Mouse (Mus musculus) embryonic facial prominence, embryonic 12.5 days (tissue): Measurements from ENCODE around the gene Gm10260. TPM values are rescaled to one million over a fixed set of nuclear protein-coding genes. Genes with fewer than 3 reads are reported as not detected.

Experiments used
- ATAC-seq: fragments of 200-750 bp; cut with Nextera tagmentation; 2 replicates; pipeline ENCODE4 v1.8.0; 2017; ENCODE audit not compliant: insufficient number of reproducible peaks, insufficient read depth, low FRiP score, low TSS enrichment
- H3K27ac ChIP-seq: fragments of 300-500 bp; sonication (generic); 2 replicates; pipeline ENCODE4 v1.5.1; 2016; ENCODE audit warnings: mild to moderate bottlenecking
- H3K27me3 ChIP-seq: fragments of 300-500 bp; sonication (generic); 2 replicates; pipeline ENCODE4 v1.6.1; 2016; ENCODE audit warnings: mild to moderate bottlenecking, moderate library complexity
- H3K36me3 ChIP-seq: fragments of 300-500 bp; sonication (generic); 2 replicates; pipeline ENCODE4 v1.6.1; 2016; ENCODE audit warnings: mild to moderate bottlenecking
- H3K4me1 ChIP-seq: fragments of 300-500 bp; sonication (generic); 2 replicates; pipeline ENCODE4 v1.6.1; 2016
- H3K4me2 ChIP-seq: fragments of 300-500 bp; sonication (generic); replicated peaks from 2 replicates; pipeline ENCODE4 v1.6.1; 2016; ENCODE audit warnings: mild to moderate bottlenecking, moderate library complexity
- H3K4me3 ChIP-seq: fragments of 300-500 bp; sonication (generic); 2 replicates; pipeline ENCODE4 v1.5.1; 2016; ENCODE audit warnings: mild to moderate bottlenecking
- H3K9ac ChIP-seq: fragments of 300-500 bp; sonication (generic); 2 replicates; pipeline ENCODE4 v1.6.1; 2016; ENCODE audit warnings: mild to moderate bottlenecking, moderate library complexity
- H3K9me3 ChIP-seq: fragments of 300-500 bp; sonication (generic); 2 replicates; pipeline ENCODE4 v1.6.1; 2016; ENCODE audit warnings: mild to moderate bottlenecking, moderate library complexity
- WGBS: fragments of 180-500 bp; shearing (Covaris S2); methylation state at CpG from one replicate; pipeline ENCODE4 v1.1.7; 2016; 5-methylcytosine and 5-hydroxymethylcytosine counted together
- polyA plus RNA-seq: library from polyadenylated mRNA; unstranded; fragments of >200 nt; fragmentation: Nextera tagmentation; extraction: Ambion mirVana; gene quantifications from 2 replicates; pipeline ENCODE4 v1.2.1, GENCODE M21; 2016

Gene Gm10260
- polyA plus RNA-seq, 1 experiment from 2014 or later = 3.0 TPM

- ATAC-seq = no peak
- Histone ChIP-seq H3K27ac (no peak overlapping the region), H3K9me3 (no peaks in the 10 kb centered on the region), H3K27me3 (no peaks in the 10 kb centered on the region), H3K4me1 (peaks cover 10% of the 10 kb centered on the region), H3K9ac (no peak overlapping the region), H3K4me2 (no peak overlapping the region), H3K36me3 (no peaks in the 10 kb centered on the region), H3K4me3 (no peak overlapping the region)
- WGBS = 79% methylated on average over 7 of the region's 7 CpGs
Measured at GRCm38 (mm10) chr13:97768046-97768682, 7.7 kb upstream of the Gm10260 start.

- no peaks in the 10 kb centered on the region for H3K27me3 ChIP-seq
- H3K4me2 ChIP-seq = no peak overlapping the region
- peaks cover 10% of the 10 kb centered on the region for H3K4me1 ChIP-seq
- ATAC-seq = no peak
- no peak overlapping the region for H3K9ac ChIP-seq
- WGBS = 87% methylated on average over 3 of the region's 3 CpGs
- H3K9me3 ChIP-seq = no peaks in the 10 kb centered on the region
- no peak overlapping the region for H3K27ac ChIP-seq
- H3K36me3 ChIP-seq = no peaks in the 10 kb centered on the region
- no peak overlapping the region for H3K4me3 ChIP-seq
Measured at GRCm38 (mm10) chr13:97766600-97766999, 6.2 kb upstream of the Gm10260 start.

- no peak overlapping the region for H3K4me2 ChIP-seq
- no peak overlapping the region for H3K27ac ChIP-seq
- peaks cover 10% of the 10 kb centered on the region for H3K4me1 ChIP-seq
- H3K9me3 ChIP-seq = no peaks in the 10 kb centered on the region
- no peak overlapping the region for H3K4me3 ChIP-seq
- WGBS = 86% methylated on average over 2 of the region's 2 CpGs
- no peaks in the 10 kb centered on the region for H3K36me3 ChIP-seq
- no peak overlapping the region for H3K9ac ChIP-seq
- no peaks in the 10 kb centered on the region for H3K27me3 ChIP-seq
- ATAC-seq = no peak
Measured at GRCm38 (mm10) chr13:97765913-97766312, 5.5 kb upstream of the Gm10260 start.

GRCm38 (mm10) chr13:97764067-97764466, 3.6 kb upstream of the Gm10260 start:
- Histone ChIP-seq H3K27ac (0 out of 2 replicates have a peak overlapping the region, but pooled peaks have one; percentile 47), H3K36me3 (no peaks in the 10 kb centered on the region), H3K4me3 (no peak overlapping the region), H3K4me2 (no peak overlapping the region), H3K9ac (no peak overlapping the region), H3K9me3 (no peaks in the 10 kb centered on the region), H3K27me3 (no peaks in the 10 kb centered on the region), H3K4me1 (peaks cover 7% of the 10 kb centered on the region)
- no peak for ATAC-seq
- 70% methylated on average over 7 of the region's 7 CpGs for WGBS

GRCm38 (mm10) chr13:97763436-97763835, 3.0 kb upstream of the Gm10260 start:
- H3K4me3 ChIP-seq = no peak overlapping the region
- H3K4me1 ChIP-seq = peaks cover 7% of the 10 kb centered on the region
- 0 out of 2 replicates have a peak overlapping the region, but pooled peaks have one; percentile 47 for H3K27ac ChIP-seq
- no peak overlapping the region for H3K4me2 ChIP-seq
- no peaks in the 10 kb centered on the region for H3K9me3 ChIP-seq
- no peaks in the 10 kb centered on the region for H3K36me3 ChIP-seq
- no peak overlapping the region for H3K9ac ChIP-seq
- whole genome bisulfite sequencing = 53% methylated on average over 6 of the region's 6 CpGs
- no peaks in the 10 kb centered on the region for H3K27me3 ChIP-seq
- ATAC-seq = no peak

GRCm38 (mm10) chr13:97762121-97762520, 1.7 kb upstream of the Gm10260 start:
- no peak overlapping the region for H3K27ac ChIP-seq
- no peak overlapping the region for H3K4me3 ChIP-seq
- H3K9ac ChIP-seq = no peak overlapping the region
- 90% methylated on average over 8 of the region's 8 CpGs for WGBS
- H3K36me3 ChIP-seq = no peaks in the 10 kb centered on the region
- H3K4me2 ChIP-seq = no peak overlapping the region
- no peaks in the 10 kb centered on the region for H3K27me3 ChIP-seq
- H3K9me3 ChIP-seq = no peaks in the 10 kb centered on the region
- H3K4me1 ChIP-seq = peaks cover 7% of the 10 kb centered on the region
- no peak for ATAC-seq

- H3K27me3 ChIP-seq = no peaks in the 10 kb centered on the region
- WGBS = 59% methylated on average over 4 of the region's 4 CpGs
- H3K36me3 ChIP-seq = no peaks in the 10 kb centered on the region
- ATAC-seq = no peak
- H3K4me3 ChIP-seq = no peak overlapping the region
- H3K27ac ChIP-seq = no peak overlapping the region
- no peaks in the 10 kb centered on the region for H3K4me1 ChIP-seq
- H3K9ac ChIP-seq = no peak overlapping the region
- H3K9me3 ChIP-seq = no peaks in the 10 kb centered on the region
- H3K4me2 ChIP-seq = no peak overlapping the region
Measured at GRCm38 (mm10) chr13:97757033-97757432, 3.4 kb downstream of the Gm10260 start.

- Histone ChIP-seq H3K4me1 (no peaks in the 10 kb centered on the region), H3K4me2 (no peak overlapping the region), H3K9me3 (no peaks in the 10 kb centered on the region), H3K27ac (no peak overlapping the region), H3K9ac (no peak overlapping the region), H3K36me3 (no peaks in the 10 kb centered on the region), H3K27me3 (no peaks in the 10 kb centered on the region), H3K4me3 (no peak overlapping the region)
- WGBS = 86% methylated on average over 6 of the region's 6 CpGs
- no peak for ATAC-seq
Measured at GRCm38 (mm10) chr13:97756091-97756490, 4.3 kb downstream of the Gm10260 start.

GRCm38 (mm10) chr13:97750851-97751381, 9.5 kb downstream of the Gm10260 start:
- no peak overlapping the region for H3K27ac ChIP-seq
- H3K4me3 ChIP-seq = no peak overlapping the region
- no peaks in the 10 kb centered on the region for H3K36me3 ChIP-seq
- H3K9me3 ChIP-seq = no peaks in the 10 kb centered on the region
- no peak for ATAC-seq
- 73% methylated on average over 4 of the region's 4 CpGs for WGBS
- no peaks in the 10 kb centered on the region for H3K27me3 ChIP-seq
- no peak overlapping the region for H3K9ac ChIP-seq
- no peaks in the 10 kb centered on the region for H3K4me1 ChIP-seq
- H3K4me2 ChIP-seq = no peak overlapping the region

GRCm38 (mm10) chr13:97747037-97747860, 13.2 kb downstream of the Gm10260 start:
- ATAC-seq = no peak
- Histone ChIP-seq H3K9ac (no peak overlapping the region), H3K27me3 (no peaks in the 10 kb centered on the region), H3K4me1 (no peaks in the 10 kb centered on the region), H3K4me3 (no peak overlapping the region), H3K4me2 (no peak overlapping the region), H3K36me3 (no peaks in the 10 kb centered on the region), H3K27ac (no peak overlapping the region), H3K9me3 (no peaks in the 10 kb centered on the region)
- WGBS = 50% methylated on average over 20 of the region's 20 CpGs

- no peaks in the 10 kb centered on the region for H3K4me1 ChIP-seq
- H3K27ac ChIP-seq = no peak overlapping the region
- 85% methylated on average over 7 of the region's 7 CpGs for WGBS
- no peak overlapping the region for H3K9ac ChIP-seq
- H3K9me3 ChIP-seq = no peaks in the 10 kb centered on the region
- no peak overlapping the region for H3K4me2 ChIP-seq
- no peak for ATAC-seq
- H3K4me3 ChIP-seq = no peak overlapping the region
- H3K36me3 ChIP-seq = no peaks in the 10 kb centered on the region
- no peaks in the 10 kb centered on the region for H3K27me3 ChIP-seq
Measured at GRCm38 (mm10) chr13:97744669-97745068, 15.8 kb downstream of the Gm10260 start.

GRCm38 (mm10) chr13:97744036-97744435, 16.4 kb downstream of the Gm10260 start:
- no peaks in the 10 kb centered on the region for H3K9me3 ChIP-seq

More at GRCm38 (mm10) chr13:97744036-97744435, 16.4 kb downstream of the Gm10260 start:
- Histone ChIP-seq H3K4me1 (no peaks in the 10 kb centered on the region), H3K4me2 (no peak overlapping the region), H3K27me3 (no peaks in the 10 kb centered on the region), H3K4me3 (no peak overlapping the region), H3K36me3 (no peaks in the 10 kb centered on the region), H3K27ac (no peak overlapping the region), H3K9ac (no peak overlapping the region)
- WGBS = 60% methylated on average over 2 of the region's 2 CpGs
- no peak for ATAC-seq
